Mouse (Mus musculus) liver, postnatal 0 days (tissue): ENCODE measurements around the gene Ankrd60.

Experiments used
- CTCF ChIP-seq: sonication (generic); IDR thresholded peaks from 2 replicates; pipeline ENCODE4 v1.5.1; 2016; ENCODE audit warnings: antibody characterized with exemption, low read depth
- EP300 ChIP-seq: IDR thresholded peaks from 2 replicates; pipeline ENCODE4 v1.6.1; 2016; ENCODE audit warnings: antibody characterized with exemption, low read depth, mild to moderate bottlenecking

- peak; percentile 81 for TF ChIP-seq CTCF
- no peak for TF ChIP-seq EP300
Measured at GRCm38 (mm10) chr2:173561851-173562442, 16.2 kb downstream of the Ankrd60 start.
